Mouse (Mus musculus) bone marrow macrophage, adult 2 months (primary cell): ENCODE results near the gene C1qb.

Experiments used
- CTCF ChIP-seq: IDR thresholded peaks from 2 replicates; pipeline ENCODE4 v1.5.1; 2012; ENCODE audit warnings: low read depth, mild to moderate bottlenecking, low read length, moderate library complexity
- POLR2A ChIP-seq: IDR thresholded peaks from 2 replicates; pipeline ENCODE4 v1.6.1; 2012; ENCODE audit warnings: mild to moderate bottlenecking, low read depth, low read length, borderline replicate concordance

- no peak for TF ChIP-seq CTCF
- TF ChIP-seq POLR2A = no peak
Measured at GRCm38 (mm10) chr4:136830272-136830823, 55.6 kb downstream of the C1qb start.
